Mouse (Mus musculus) right cerebral cortex, postnatal 14 days (tissue): ENCODE results near the gene Spen.
A peak's percentile ranks its signal among the peaks of the same experiment; 100 is the strongest.
"Not testable (repeated sequence)": the region's sequence is repeated elsewhere in the genome, so short reads cannot be mapped to it uniquely, and the experiment has no call there.

Experiments
- DNase-seq: peaks from one replicate; pipeline ENCODE4 v3.0.0; 2022

The Spen gene

DNA sequence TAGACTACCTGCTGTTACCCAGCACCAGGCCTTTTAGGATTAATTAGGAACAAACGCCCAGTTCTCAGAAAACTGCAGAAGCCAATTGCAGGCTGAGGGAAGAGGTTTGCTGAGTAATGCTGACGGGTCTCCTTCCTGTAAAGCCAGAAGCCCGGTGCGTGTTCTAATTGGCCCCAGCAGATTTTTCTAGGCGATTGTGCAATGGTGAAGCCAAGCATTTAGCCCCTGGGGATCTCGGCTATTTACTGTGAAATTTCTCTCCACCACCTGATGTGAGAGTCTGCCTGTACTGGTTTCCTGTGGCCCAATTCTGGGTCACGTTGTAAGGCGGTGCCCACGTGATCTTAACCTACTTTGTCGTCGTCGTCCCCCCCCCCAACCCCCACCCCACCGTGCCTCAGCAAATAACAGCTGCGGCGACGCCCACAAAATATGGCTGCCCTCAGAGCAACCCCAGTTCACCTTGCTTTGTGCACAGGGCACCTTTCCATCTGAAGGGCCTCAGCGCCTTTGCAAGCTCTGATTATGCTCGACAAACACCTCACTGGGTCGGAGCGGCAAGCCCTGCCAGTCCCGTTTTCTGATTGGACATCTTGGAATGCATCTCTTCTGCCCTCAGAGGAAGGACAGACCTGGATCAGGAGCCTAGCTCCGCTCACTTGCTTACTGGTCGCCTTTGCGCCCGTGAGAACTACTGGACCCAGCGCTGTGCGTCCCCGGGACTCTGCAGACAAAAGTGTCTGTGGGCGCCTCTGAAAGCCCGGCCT lies 20.9 kb upstream of the Spen start:
- DNase-seq = peak; percentile 57

DNA sequence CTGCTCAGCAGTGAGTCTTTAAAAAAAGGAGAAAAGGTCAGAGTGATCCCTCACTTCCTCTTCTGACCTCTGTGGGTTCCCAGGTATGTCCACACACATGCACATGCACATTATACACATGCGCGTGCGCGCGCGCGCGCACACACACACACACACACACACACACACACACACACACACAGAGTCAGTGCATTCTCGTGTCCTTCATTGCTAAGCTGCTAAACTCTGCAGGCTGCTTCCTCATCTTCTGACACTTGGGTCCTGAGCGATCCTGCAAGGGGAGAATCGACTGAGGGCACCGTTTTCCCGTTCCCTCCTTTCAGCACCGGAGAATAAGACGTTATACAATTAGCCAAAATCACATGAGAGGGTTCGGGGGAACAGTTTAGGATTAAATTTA lies 20.3 kb upstream of the Spen start:
- DNase-seq = peak; percentile 14

DNA sequence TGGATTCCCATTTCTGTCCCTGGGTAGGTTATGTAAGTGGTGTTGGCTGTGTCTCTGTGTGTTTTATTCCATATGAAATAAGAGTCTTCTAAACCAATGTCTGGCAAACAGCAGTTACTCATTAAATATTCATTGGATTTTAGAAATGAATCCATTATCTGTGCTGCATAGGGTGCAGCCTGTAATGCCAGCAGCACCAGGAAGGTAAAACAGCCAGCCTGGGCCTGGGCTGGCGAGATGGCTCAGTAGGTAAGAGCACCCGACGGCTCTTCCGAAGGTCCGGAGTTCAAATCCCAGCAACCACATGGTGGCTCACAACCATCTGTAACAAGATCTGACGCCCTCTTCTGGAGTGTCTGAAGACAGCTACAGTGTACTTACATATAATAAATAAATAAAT lies 17.8 kb upstream of the Spen start:
- DNase-seq = not testable (repeated sequence)

DNA sequence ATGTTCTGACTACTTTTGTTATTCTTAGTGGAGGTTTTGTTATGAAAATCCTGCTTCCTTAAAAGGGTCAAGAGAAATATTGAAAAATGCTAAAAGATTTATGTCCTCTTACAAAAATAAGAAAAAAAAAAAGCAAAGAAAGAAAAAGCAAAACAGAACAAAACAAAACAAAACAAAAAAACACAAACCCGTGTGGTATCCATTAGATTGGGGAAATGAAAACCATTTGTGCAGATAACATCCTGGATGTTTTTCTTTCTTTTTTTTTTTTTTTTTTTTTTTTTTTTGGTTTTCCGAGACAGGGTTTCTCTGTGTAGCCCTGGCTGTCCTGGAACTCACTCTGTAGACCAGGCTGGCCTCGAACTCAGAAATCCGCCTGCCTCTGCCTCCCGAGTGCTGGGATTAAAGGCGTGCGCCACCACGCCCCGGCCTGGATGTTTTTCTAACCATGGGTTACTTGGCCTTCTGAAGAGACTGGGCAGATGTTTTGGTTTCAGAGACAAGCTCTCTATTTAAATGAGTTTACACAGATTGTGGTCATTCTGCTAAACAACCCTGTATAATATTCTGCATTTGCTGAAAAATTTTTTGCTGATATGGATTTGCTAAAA lies 16.0 kb upstream of the Spen start:
- DNase-seq = not testable (repeated sequence)

DNA sequence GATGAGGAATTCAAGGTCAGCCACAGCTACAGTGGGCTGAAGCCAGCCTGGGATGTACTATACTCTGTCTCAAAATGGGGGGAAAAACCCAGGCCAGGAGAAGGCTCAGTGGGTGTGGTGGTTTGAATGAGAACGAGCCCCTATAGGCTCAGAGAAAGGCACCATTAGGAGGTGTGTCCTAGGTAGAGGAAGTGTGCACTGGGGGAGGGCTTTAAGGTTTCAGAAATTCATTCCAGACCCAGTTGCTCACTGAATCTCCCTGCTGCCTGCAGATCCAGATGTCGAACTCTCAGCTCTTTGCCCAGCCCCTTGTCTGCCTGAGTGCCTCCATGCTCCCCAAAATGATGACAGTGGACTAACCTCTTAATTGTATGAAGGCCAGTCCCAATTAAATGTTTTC lies 14.1 kb upstream of the Spen start:
- no peak for DNase-seq

DNA sequence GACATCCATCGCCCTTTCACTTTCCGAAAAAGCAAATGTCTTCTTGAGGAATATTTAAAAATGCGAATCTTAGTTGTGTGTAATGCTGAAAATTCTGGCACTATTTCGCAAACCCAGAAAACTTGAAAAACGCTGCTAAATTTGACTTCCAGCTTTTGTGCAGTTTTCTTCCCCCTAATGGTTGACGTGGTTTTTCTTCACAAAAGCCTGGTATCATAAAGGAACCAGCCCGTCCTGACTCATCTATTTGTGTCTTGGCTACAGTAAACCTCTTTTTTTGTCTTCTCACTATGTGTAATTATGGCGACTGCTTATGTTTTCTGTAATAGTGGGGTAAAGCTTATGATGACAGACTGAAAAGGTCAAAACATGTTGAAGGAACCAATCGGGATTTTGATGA lies 8.9 kb upstream of the Spen start:
- no peak for DNase-seq

DNA sequence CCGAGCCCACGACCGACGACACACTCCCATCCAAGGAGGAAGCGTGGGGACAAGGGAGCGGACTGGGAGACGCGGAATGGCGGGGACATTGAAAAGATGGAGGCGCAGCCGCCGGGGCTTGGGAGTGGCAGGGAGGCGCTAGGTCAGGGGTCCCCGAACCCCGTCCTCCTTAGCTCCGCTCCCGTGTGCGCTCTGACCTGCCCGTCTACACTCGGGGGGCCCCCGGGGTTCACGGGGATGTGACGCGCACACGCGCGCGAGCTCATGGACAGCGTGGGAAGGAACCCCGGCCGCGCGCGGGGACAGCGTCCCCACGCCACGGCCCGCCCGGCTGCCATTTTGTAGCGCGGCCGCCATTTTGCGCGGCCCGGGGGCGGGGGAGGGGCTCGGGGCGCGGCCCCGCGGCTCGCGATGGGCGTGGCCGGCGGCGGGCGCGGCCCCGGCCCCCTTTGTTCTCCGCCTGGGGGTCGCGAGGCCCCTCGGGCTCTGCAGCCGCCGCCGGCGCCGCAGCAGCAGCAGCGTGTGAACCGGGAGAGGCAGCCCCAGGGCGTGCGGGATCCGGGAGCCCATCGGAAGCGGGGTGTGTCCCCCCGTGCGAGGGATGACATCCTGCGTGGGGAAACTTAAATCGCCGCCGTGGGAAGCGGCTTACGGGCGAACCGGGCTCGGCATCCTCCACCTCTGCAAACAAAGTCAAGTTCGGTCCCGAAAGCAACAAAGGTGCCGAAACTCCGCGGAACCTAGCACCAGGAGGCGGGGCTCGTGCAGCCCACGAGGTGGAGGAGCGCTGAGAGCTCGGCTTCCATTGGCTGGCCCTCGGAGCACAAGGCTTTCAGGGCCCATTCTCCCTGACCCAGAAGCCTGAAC lies 8.2 kb upstream of the Spen start:
- DNase-seq = peak; percentile 77

DNA sequence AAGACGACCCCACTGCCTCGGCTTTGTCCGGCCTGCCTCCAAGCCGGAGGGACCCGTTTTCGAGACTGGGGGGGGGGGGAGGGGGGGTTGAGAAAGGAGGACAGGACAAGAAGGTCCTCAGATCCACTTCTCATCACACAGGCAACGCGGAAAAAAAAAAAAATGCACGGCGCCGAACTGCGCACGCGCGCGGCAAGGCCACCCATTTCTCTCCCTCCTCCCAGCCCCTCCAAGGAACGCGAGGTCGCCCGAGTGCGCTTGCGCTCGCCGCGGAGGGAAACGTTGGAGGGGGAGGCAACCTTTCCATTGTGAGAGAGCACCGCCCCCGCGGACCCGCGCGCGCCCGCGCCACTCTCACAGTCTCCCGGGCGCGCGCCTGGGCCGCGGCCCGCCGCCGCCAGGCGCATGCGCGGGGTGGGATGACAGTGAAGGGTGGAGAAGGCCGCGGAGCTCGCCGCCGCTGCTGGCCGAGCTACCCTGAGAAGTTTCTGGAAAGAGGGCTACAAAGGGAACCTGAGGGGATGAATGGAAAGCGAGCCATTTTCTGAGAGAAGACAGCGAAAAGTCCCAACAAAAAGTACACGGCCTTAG lies 7.4 kb upstream of the Spen start:
- peak; percentile 99 for DNase-seq

DNA sequence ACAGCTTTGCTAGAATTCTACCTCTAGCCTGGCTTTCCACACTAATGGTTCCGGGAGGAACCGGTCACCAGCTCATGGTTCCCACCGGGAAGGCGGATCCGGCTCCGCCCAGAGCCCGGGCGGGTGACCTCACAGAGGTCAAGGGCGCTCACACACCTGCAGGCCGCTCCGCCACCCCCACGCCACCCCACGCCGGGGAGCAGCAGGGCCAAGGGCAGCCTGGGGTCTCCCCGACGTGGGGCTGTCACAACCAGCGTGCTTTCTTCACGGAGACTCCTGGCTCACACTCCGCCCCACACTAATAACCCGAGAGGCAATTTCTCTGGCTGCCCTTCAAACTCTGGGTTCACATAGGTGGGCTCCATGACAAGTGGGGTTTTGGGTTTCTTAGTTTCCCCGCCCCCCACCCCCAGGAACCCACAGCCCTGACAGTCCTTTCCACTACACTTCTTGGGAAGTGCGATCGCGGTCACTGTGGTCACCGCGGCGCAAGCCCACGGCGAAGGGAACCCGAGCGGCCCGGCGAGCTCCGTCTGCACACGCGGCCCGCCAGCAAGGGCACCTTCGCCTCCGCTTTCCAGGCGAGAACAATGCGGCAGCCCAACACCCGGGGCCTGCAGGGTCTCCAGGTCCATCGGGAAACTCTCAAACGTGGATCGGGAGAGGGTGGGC lies 6.8 kb upstream of the Spen start:
- peak; percentile 50 for DNase-seq

DNA sequence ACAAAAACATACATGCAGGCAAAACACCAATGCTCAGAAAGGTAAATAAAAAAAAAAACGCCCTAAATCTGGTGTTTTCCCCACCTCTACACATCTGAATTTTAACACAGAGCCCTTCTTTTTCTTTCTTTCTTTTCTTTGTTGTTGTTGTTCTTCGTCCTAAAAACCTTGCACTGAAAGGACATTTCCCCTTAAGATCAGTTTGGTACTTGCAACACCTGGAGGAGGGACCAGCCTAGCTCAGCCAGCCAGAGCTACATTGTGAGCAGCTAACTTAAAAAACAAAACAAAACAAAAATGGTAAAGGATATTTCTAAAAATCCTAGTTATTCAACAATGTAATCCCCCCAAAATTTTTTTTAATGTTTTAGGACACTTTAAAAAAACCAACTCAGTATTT lies 6.1 kb upstream of the Spen start:
- no peak for DNase-seq

DNA sequence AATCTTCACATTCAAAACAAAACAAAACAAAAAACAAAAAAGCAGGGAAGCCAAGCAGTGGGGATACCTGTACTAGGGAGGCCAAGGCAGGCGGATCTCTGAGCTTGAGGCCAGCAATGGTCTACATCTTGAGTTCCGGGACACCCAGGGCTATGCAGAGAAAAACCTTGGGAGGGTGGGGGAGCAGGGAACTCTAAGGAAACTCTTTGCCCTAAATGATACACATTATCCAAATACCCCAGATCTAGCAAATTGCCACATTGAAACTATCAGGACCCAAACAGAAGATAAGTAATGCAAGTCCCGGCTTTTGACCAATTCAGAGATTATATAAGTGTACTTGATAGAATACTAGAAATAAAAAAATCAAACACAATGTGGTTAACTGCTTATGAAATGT lies 5.2 kb upstream of the Spen start:
- no peak for DNase-seq

DNA sequence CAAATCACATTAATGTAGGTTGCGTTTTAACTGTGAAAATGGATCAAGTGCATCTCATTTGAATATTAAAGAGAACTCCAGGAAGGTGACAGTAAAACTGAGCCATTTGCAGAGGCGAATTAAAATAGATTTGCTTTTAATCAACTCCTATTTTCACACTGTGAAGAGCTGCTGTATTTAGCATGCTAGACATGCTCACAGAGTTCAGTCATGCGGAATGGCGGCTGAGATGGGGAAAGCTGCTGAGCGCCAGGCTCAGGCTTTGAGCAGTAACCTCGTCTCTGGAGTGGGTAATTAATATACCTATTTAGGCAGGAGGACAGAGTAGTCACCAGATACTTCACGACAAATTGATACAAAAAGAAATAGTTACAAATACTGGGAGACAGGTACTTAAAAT lies 3.5 kb upstream of the Spen start:
- DNase-seq = peak; percentile 29

DNA sequence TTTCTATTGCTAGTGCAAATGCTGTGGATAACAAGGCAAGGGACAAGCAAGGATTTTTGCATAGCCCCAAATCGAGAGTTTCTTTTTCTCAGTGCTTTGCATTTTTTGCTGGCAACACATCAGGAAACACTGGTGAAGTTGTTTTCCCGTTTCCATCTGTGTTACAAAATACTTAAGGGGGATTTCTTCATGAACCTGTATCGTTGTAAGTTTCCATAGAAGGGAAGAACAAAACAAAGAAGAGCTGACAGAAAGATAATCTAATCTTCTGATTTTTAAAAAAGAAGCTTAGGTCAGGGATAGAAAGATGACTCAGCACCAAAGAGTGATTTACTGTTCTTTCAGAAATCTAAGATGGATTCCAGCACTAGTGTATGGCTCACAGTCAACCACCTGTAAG lies 2.4 kb upstream of the Spen start:
- DNase-seq = no peak

DNA sequence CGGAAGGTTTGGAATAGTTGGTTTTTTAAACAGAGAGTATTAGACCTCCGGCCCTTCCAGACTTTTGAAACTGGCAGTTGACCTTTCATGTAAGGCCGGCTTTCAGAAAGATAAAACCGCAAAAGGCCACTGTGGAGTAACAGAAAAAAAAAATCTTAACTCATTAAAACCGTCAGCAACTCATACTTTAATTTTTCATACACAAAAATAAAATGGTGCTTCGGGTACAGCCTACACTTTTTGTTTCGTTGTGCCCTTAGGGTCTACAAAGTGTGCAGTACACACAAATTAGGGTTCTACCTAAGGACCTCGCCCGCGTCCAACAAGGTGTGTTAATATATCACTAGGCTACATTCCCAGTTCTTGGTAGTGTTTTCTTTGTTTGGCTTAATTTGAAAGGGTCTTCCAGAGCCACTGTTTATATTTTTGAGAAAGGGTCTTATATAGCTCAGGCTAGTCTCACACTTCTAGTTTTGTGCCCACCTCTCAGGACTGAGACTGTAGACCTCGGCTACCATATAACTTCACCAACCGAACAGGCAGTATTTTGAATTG lies 893 bp upstream of the Spen start:
- no peak for DNase-seq

DNA sequence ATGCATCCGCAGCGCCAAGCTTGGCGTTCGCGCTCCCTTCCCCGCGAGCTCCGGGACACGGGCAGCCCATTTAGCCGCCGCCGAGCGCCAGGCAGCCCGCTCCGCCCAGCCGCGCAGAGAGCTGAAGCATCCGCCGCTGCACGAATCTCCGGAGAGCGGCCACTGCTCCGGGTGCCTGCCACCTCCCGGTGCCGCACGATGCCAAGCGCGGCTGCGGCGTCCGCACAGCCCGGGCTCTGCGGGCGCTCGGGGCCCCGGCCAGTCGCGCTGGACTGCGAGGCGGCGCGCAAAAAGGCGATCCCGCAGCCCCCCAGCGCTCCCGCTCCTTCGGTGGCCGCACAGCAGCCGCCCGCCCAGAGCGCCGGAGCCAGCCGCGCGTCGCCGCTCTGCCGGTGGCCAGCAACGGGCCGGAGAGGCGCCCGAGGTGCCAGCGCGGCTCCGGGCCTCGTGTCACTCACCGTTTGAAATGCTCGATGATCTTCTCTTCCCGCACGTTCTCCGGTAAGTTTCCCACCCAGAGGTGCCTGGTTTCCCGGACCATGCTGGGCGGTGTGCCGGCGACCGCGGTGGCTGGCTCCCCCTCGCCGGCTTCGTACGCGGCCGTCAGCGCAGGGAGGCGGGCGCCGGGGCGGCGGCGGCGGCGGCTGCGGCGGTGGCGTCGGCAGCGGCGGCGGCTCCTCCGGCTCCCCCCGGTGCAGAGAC lies 540 bp downstream of the Spen start:
- DNase-seq = peak; percentile 42

DNA sequence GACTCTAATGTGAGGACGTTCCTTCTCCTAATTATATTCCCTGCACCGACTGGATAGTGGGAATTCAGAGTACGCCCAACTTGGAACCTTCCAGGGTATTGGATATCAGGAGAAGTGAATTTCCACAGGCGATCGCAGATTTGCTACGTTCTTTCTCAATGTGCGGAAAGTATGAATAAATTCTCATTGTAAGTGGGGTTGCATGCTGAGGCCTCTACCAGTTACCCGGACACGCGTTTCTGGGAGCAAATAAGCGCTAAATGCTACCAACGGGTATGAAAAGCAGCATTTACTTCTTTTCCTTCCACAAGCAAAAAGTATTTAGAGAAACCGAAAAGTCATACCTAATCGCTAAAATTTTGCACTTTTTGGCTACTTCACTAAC lies 1.2 kb downstream of the Spen start:
- no peak for DNase-seq

DNA sequence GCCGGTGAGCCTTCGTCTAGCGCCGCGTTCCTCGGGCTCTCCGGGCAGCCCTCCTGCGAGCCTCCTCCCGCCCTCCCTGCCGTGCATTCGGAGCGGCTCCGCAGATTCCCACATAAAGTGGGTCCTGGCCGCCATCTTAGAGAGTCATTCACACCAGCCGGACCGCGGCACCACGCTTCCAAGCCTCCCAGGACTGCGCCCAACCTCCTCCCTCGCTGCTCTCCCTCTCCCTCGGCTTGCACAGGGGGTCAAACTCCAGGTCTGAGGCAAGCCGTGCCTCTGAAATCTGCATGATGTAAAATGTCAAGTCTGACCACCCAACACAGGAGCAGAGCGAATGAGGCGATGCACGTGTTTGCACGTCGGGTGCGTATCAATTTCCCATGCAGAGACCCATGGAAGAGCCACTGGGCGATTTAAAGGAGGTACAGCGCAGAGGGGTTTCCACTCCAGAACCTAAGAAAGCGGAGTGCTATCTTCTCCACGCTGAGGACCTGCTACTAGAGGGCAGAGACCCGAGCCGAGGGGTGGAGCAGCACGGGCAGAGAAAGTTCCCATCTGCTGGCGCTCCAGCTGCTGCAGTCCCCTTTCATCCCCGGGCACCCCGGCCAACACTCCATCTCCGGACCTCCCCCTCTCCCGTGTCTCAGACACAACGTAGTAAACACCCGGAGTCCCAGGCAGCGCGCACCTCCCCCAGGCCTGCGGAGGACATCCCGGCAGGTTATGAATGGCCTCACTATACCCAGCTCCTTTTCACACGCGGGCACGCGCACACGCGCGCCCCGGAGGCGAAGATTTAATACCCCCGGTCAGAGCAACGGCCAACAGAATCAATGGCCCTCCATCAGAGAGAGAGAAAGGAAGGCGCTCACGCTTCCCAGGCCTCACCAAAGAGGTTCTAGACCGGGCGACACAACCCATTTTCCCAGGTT lies 1.8 kb downstream of the Spen start:
- peak; percentile 70 for DNase-seq

DNA sequence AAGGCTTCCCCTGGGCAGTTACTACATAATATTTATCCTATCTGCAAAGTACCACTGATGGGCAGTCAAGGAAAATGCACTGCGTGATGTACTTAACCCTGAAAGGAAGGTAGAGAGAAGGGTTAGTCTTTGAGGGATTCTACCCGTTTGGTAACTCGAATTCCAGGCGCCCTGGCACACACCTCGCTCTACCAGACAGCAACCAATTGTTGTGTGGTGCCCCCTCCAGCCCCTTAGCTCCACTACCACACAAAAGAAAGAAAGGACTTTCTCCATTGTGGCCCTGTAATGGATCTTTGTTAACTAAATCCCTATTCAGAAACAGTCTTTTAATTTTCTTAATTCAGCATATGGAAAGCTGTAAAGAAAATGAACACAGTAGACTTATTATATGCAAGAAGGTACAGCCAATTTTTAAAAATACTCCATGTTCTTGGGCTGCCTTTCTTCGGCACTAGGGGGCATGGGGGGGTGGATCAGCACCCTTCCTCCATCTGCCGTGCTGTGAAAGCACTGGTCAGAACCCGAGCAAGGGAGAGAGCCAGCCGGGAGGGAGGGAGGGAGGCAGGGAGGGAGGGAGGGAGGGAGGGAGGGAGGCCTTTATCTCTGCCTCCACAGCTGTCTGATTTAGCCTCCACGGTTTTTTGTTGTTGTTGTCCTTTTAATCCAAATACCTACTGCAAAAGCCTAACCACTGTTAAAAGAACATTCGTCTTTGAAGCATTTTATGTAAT lies 3.3 kb downstream of the Spen start:
- peak; percentile 57 for DNase-seq

DNA sequence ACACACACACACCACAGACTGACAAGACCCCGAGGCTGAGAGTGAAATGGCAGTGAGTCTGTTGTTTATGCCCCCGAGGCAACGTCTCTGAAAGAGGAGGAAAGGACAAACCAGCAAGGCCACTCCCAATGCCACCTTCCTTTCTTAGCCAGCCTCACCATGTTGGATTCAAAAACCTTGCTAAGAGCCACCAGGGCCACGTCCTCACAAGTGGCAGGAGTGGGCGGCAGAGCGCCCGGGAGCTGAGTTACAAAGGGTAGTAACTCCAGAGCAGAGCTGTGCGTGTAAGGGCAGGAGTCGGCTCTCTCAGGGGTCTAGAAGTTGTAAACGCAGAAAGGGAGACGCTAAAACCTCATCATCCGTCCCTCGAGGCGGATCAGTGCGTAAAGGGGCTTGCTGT lies 7.4 kb downstream of the Spen start:
- no peak for DNase-seq

DNA sequence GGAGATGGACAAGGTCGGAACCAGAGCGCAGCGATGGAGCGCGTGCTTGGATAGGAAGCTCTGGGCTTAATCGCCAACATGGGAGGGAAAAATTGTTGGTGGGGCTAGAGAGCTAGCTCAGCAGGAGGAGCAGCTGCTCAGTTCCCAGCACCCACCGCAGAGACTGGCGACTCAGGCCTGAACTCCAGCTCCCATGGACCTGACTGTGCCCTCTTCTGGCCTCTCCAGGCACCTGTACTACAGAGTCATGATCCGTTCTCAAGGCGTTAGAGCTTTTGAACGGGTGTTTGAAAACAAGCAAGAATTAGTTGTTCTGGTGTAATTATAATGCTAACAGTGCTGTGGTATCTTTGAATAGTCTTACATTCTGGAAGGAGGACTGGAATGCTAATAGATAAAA lies 9.5 kb downstream of the Spen start:
- DNase-seq = no peak
